Mouse (Mus musculus) testis, postnatal 10 days (tissue): ENCODE results near the gene Ehmt2.
"Not testable (repeated sequence)": the region's sequence is repeated elsewhere in the genome, so short reads cannot be mapped to it uniquely, and the experiment has no call there.

Experiments
- DNase-seq: peaks from one replicate; pipeline ENCODE4 v3.0.0; 2021; ENCODE audit warnings: low spot score

Gene Ehmt2

GRCm38 (mm10) chr17:34927306-34928019, 29.2 kb downstream of the Ehmt2 start:
- no peak for DNase-seq

DNA sequence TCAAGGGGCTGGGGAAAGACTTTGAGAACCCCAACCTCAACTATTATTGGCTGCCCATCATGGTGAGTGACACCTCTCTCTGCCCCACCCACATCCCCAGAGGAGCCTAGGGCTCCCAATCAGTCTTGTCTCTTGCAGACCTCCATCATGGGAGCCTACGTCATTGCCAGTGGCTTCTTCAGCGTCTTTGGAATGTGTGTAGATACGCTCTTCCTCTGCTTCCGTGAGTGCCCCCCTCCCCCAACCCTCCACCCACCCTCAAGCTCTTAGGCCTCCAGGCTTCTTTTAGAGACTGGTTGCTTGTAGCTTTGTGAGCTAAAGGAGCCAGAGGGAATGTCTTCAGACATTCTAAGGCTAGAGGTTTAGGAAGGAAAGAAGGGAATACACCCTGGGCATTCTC, 30.6 kb downstream of the Ehmt2 start:
- no peak for DNase-seq

GRCm38 (mm10) chr17:34931061-34931734, 32.9 kb downstream of the Ehmt2 start, which contains the start of gene Neu1:
Gene Neu1 (plus strand): TSS chr17:34931253.
- DNase-seq, result peak; percentile 98

- no peak for DNase-seq
Measured at GRCm38 (mm10) chr17:34931735-34932098, 33.4 kb downstream of the Ehmt2 start.

DNA sequence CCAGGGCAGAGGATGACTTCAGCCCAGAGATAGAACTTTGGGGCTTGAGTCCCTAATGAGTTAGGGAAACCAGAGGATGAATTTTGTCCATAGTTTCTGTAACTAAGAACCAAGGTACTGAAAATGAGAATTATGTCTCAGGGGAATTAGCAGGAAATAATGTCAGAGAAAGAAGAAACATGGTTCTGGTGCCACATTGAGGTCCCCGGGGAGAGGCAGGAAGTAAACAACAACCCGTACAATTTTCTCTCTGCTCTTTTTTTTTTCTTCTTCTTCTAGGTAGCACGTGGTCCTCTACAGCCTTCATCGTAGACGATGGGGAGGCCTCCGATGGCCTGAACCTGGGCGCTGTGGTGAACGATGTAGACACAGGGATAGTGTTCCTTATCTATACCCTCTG, 34.0 kb downstream of the Ehmt2 start:
- DNase-seq, result no peak

GRCm38 (mm10) chr17:34934031-34934430, 35.8 kb downstream of the Ehmt2 start:
- DNase-seq, result no peak

DNA sequence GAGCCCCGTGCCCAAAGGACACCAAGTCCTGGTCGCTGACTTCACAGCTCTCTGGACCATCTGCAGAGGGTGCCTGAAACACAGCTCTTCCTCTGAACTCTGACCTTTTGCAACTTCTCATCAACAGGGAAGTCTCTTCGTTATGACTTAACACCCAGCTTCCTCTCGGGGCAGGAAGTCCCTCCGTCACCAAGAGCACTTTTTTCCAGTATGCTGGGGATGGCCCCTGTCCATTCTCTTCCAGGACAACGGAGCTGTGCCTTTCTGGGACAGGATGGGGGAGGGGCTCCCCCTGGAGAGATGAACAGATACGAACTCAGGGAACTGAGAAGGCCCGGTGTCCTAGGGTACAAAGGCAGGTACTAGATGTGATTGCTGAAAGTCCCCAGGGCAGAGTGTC, 36.6 kb downstream of the Ehmt2 start:
- no peak for DNase-seq

DNA sequence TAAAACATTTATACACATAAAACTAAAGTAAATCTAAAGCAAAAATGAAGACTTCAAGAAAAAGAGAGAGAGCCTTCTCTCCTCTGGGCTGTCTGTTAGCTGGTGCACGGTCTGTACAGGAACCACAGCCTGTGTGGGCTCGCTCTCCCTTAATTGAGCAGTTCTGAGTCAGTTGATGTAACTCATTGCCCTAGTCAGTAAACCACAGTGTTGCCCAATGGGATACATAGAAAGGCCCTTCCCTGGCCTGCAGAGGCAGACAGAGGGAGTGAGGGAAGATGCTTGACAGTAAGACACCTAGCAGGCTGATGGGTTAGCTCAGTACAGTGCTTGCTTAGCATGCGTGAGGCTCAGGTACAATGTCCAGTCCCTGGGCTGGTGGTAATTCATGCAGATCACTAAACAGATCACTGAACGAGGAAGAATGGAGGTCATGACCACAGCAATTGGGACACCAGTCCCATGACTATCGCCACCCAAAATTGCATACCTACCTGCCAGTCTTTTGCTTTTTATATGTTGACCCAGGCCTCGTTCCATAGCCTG, 39.8 kb downstream of the Ehmt2 start:
- DNase-seq, result no peak

DNA sequence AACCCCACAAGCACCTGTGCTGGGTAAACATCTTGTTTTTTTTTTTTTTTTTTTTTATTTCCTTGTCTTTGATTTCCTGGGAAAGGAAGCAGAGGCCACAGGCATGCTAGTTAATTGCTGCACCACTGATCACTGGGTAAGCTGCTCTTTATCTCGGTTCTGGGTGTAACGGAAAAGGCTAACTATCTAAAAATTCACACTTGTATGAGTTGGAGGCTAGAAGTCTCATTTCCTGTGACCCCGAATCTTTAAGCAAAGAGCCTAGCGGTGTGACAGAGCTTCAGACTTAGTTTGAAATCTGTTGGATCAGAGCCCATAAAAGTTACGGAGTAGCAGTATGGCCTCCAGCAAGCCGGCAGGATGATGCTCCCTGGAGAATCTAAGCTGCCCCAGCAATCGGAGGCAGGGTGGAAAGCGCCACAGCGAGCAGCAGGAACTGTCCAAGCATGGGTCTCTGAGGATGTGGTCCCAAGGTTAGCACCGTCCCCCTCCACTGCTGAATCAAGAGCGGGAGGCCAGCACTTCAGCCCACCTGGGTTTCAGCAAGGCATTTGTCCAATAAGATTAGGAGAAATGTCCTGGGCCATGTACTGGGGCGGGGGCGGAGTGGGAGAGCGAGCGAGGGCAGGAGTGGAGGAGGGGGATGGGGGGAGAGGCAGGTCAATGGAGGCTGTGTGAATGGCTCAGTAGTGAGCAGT, 43.2 kb downstream of the Ehmt2 start:
- DNase-seq, result peak; percentile 70

- DNase-seq, result no peak
Measured at GRCm38 (mm10) chr17:34943128-34943815, 45.0 kb downstream of the Ehmt2 start.

DNA sequence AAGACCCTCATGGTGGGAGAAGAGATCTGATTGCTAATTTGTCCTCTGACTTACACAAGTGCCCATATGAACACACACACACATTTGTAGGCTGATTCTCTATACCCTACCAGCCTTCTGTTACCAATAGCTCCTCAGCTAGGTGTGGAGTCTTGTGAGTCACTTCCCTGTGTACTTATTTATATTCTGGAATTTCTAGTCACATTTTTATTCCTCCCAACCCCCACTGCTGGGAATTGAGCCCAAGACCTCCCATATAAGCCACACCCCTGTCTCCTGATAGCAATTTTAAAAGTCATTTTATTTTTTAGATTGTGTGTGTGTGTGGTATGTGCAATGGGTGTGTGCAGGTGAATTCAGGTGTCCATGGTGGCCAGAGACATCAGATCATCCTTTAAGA, 46.1 kb downstream of the Ehmt2 start:
- DNase-seq, result no peak

- DNase-seq, result no peak
Measured at GRCm38 (mm10) chr17:34946486-34947140, 48.3 kb downstream of the Ehmt2 start.

DNA sequence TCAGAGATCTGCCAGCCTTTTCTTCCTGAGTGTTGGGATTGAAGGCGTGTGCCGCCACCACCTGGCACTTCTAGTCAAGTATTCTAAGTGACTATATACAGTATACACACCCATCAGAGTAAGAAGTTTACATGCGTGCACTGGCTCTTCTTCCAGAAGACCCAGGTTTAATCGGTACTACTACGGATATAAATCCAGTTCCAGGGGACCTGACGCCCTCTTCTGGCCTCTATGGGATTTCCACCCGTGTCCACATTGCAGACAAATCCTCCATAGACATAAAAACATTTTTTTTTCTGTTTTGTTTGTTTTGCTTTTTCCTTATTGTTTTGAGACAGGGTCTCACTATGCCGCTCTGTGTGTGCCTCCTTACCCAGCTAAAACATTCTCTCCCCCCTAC, 49.3 kb downstream of the Ehmt2 start:
- no peak for DNase-seq

DNA sequence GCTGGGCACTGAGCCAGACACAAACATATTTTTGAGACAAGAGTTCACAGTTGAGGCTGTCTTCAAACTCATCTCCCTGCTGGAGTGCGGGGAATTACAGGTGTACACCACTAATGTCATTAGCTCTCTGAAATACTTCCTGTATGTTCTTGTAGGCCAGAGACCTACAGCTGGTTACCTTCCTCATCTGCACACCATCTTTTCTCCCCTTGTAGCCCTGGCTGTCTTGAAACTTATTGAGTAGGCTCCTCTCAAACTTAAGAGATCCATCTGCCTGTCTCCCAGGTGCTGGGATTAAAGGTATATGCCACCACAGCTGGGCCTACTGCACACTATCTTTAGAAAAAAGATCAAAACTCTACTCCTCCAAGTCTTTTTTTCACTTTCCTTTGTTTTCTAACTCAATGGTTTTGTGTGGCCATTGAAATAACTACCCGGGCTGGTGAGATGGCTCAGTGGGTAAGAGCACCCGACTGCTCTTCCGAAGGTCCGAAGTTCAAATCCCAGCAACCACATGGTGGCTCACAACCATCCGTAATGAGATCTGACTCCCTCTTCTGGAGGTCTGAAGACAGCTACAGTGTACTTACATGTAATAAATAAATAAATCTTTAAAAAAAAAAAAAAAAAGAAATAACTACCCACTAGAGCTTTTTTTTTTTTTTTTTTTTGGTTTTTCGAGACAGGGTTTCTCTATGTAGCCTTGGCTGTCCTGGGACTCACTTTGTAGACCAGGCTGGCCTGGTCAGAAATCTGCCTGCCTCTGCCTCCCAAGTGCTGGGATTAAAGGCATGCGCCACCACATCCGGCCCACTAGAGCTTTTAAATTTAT, 50.7 kb downstream of the Ehmt2 start:
- DNase-seq, result not testable (repeated sequence)

DNA sequence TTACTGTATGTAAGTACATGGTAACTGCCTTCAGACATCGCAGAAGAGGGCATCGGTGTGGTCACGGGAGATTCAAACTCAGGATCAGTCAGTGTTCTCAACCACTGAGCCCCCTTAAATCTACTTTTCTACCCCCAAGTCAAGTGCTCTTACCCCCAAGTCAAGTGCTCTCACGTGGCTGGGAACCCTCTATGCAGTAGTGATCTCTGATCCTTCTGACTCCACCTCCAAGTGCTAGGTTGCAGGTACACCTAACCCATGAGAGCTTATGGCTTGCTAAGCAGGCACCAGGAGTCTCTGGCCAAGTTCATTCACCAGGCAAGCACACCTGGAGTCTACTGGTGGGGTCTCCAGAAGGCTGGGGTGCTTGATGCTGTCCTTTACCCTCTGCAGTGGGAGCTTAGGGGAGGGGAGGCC, 51.3 kb downstream of the Ehmt2 start:
- DNase-seq, result no peak

DNA sequence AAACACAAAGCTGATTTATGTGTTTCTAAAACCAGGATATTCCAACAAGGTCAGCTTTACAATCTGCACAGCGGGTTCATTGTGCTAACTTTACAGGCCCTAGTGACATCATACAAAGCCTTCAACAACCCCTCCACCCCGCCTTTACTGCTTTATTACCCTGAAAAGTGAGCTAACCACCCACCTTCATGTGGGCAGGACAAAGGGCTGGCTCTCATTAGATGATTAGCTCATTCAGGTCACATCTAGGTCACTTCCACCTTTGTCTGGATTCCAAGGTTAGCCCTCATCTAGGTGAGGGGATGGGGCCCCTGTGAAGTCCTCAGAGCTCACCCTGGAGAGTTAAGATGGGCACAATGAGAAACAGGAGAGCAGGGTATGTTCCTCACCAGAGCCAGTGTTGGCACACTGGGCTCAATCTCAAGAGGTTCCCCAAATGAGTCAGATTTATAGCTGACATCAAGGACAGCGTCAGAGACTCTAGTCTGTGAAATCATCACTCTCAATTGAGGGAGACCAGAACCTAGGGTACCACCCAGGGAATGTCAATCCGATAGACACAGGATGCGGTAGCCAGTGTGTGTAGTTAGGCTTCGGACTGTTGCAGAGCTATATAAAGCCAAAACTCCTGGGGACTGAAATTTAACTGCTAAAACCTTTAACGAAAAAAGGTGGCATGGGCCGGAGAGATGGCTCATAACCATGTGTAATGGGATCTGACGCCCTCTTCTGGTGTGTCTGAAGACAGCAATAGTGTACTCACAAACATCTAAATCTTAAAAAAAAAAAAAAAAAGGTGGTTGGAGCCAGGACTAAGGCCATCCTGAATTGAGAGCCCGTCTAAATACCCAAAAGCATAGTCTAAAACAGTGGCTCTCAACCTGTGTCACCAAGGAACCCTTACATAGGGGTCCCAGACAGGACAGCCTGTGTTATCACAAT, 52.5 kb downstream of the Ehmt2 start:
- no peak for DNase-seq

- DNase-seq, result no peak
Measured at GRCm38 (mm10) chr17:34951636-34952377, 53.5 kb downstream of the Ehmt2 start.

DNA sequence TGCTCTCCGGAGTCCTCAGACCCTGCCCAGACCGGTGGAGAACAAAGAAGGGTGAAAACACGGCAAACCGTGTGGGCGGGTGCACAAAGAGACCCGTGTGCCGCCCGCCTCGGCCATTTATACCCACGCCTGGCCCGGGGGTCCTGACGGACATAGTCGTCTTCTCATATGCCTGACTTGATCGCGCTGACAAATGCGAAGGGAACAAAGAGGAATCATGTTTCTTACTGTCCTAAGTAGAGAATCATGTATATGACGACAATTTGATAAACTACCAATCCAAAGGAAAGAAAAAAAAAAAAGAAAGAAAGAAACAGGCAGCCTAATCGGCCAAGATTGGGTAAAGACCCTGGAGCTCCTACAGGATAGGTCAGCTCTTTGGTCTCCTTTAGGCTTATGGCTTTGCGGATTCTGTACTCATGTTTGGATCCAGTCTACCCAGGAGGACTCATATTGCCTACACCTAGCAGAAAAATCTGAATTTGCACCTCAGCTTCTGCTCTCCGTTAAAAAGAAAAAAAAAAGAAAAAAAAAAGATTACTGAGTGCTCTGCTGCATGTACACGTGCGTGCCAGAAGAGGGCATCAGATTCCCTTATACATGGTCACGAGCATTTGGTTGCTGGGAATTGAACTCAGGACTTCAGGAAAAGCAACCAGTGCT, 54.2 kb downstream of the Ehmt2 start:
- DNase-seq, result peak; percentile 90
